Mouse (Mus musculus) layer of hippocampus, adult 18-20 months (tissue): ENCODE measurements around the gene Wwc2. TPM values are rescaled to one million over a fixed set of nuclear protein-coding genes. Genes with fewer than 3 reads are reported as not detected.

Source experiments
- DNase-seq, 2 experiments: peaks; one replicate each; pipeline ENCODE4 v3.0.0; 2022; ENCODE audit warnings: low spot score in 2 of 2
- total RNA-seq, 2 experiments: library from RNA; stranded (reverse); gene quantifications; 2 replicates each; pipeline ENCODE4 v1.2.3; 2021

The Wwc2 gene
- total RNA-seq, 2 experiments from 2014 or later, result 25.6 to 25.9 TPM

- DNase-seq, result no peak
Observed at GRCm38 (mm10) chr8:47939933-47940870, 50.5 kb downstream of the Wwc2 start.

GRCm38 (mm10) chr8:47939217-47939616, 51.5 kb downstream of the Wwc2 start:
- DNase-seq, result no peak

GRCm38 (mm10) chr8:47936386-47936785, 54.3 kb downstream of the Wwc2 start:
- DNase-seq, result no peak

- DNase-seq, result no peak
Observed at GRCm38 (mm10) chr8:47935461-47935860, 55.3 kb downstream of the Wwc2 start.

- no peak for DNase-seq
Observed at GRCm38 (mm10) chr8:47933087-47933486, 57.6 kb downstream of the Wwc2 start.

GRCm38 (mm10) chr8:47932028-47932790, 58.5 kb downstream of the Wwc2 start:
- DNase-seq, result peak in 1 of 2 experiments; percentile 36

GRCm38 (mm10) chr8:47931371-47931770, 59.4 kb downstream of the Wwc2 start:
- DNase-seq, result peak in 1 of 2 experiments; percentile 41

GRCm38 (mm10) chr8:47929615-47930014, 61.1 kb downstream of the Wwc2 start:
- no peak for DNase-seq

GRCm38 (mm10) chr8:47928604-47929185, 62.0 kb downstream of the Wwc2 start:
- no peak for DNase-seq

- no peak for DNase-seq
Observed at GRCm38 (mm10) chr8:47924921-47925320, 65.8 kb downstream of the Wwc2 start.

GRCm38 (mm10) chr8:47922816-47923215, 67.9 kb downstream of the Wwc2 start:
- DNase-seq, result no peak

GRCm38 (mm10) chr8:47922011-47922410, 68.7 kb downstream of the Wwc2 start:
- DNase-seq, result no peak

- no peak for DNase-seq
Observed at GRCm38 (mm10) chr8:47920575-47921144, 70.1 kb downstream of the Wwc2 start.

GRCm38 (mm10) chr8:47917060-47918035, 73.4 kb downstream of the Wwc2 start:
- no peak for DNase-seq

GRCm38 (mm10) chr8:47915521-47915920, 75.2 kb downstream of the Wwc2 start:
- no peak for DNase-seq

- DNase-seq, result no peak
Observed at GRCm38 (mm10) chr8:47914946-47915345, 75.8 kb downstream of the Wwc2 start.

- DNase-seq, result no peak
Observed at GRCm38 (mm10) chr8:47914161-47914560, 76.6 kb downstream of the Wwc2 start.

- DNase-seq, result no peak
Observed at GRCm38 (mm10) chr8:47913621-47914020, 77.1 kb downstream of the Wwc2 start.

GRCm38 (mm10) chr8:47909681-47910080, 81.0 kb downstream of the Wwc2 start:
- no peak for DNase-seq

- DNase-seq, result no peak
Observed at GRCm38 (mm10) chr8:47907056-47907455, 83.7 kb downstream of the Wwc2 start.
